Mouse (Mus musculus): ENCODE measurements around the gene Mreg.
"Not testable (repeated sequence)": the region's sequence is repeated elsewhere in the genome, so short reads cannot be mapped to it uniquely, and the experiment has no call there.

Mreg gene

DNA sequence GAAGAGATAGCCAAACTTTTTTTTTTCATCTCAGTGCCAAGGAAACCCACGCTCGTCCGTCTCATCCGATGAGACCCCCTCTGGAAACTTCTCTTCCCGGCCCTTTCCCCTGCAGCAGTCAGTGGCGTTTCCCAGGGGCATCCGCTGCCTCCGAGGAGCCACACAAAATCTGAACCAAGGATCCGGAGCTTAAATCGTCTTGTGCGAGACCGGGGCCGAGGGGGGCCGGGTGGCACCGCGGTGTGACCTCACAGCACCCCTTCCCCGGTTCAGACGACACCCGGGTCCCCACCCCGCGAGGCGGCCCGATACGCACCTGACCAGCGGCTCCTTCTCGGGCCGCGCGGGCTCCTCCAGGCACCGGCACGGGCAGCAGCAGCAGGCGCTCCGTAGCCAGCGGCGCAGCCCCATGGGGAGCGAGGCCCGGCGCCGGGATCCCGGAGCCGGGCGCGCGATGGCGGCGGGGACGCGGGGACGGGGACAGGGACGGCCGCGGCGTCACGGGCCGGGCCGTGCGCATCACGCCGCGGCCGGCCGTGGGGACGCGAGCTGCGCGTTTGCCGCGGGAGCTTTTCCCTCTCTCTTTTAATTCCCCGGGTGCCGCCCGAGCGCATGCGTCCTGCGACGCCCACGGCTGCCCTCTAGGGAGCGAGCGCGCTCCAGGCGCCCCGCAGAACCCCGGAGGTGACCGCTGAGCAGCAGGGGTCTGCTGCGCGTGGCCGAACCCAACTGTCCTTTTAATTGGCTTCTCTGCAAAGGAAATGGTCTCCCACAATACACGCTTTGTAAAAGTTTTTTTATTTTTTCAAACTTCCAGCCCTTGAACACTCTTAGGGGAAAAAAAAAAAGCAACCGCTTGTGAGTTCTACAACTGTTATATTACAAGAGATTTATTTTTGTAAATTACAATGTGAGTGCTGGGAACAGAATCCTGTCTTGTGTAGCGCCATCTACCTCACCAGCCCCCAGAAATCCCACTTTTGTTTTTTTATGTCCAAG lies at the start of gene Mreg:
Gene Mreg (minus strand): TSS at position 607 of the 999 bp plus-strand sequence.
- in situ Hi-C loops (cut with MboI; ENCODE audit: low pct_unique_long_range_greater_than_20kb in 1 of 2, low sequenced_read_pairs in 2 of 2, unreplicated experiment in 1 of 2), result no loop called here

DNA sequence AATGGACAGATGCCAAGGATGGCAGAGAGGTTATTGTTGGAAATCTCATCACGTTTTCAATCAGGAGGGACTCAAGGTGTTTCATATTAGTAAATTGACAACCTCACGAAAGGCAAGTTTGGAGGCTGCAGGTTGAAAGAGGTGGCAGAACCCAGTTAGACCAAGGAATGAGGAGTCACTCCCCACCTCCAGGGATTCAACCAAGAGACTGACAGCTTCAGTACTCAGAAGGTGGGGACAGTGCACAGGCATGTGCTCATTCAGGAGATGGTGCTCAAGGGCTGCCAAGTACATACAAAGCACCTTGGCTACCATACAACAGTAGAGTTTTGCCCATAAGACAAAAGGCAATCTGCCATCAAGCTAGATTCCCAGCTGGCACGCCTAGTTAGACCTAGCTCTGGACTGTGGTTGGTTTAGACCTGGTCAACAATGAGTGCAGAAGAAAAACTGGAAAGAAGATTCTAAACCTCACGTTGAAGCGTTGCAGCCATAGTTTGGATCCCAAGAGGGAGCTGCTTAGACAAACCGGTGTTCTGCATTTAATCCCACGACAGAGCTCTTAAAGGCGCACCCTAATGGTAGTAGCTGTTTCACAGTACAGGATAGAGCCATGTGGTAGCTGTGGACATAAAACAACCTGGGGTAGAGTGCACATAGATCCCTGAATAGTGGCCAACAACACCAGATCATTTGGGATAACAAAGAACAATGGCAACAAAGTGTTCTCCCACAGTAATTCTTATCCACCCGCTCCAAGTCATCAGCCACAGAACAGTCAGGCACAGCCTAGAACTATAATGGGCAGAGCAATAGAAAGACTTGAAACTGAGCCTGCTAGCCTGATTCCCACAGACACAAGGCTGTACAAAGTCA lies 44.5 kb upstream of the Mreg start:
- in situ Hi-C loops (cut with MboI; ENCODE audit: low pct_unique_long_range_greater_than_20kb in 1 of 2, low sequenced_read_pairs in 2 of 2, unreplicated experiment in 1 of 2), result no loop called here

GRCm38 (mm10) chr1:72255854-72256175 lies 43.7 kb upstream of the Mreg start:
- in situ Hi-C loops (cut with MboI; ENCODE audit: low pct_unique_long_range_greater_than_20kb in 1 of 2, low sequenced_read_pairs in 2 of 2, unreplicated experiment in 1 of 2), result no loop called here

DNA sequence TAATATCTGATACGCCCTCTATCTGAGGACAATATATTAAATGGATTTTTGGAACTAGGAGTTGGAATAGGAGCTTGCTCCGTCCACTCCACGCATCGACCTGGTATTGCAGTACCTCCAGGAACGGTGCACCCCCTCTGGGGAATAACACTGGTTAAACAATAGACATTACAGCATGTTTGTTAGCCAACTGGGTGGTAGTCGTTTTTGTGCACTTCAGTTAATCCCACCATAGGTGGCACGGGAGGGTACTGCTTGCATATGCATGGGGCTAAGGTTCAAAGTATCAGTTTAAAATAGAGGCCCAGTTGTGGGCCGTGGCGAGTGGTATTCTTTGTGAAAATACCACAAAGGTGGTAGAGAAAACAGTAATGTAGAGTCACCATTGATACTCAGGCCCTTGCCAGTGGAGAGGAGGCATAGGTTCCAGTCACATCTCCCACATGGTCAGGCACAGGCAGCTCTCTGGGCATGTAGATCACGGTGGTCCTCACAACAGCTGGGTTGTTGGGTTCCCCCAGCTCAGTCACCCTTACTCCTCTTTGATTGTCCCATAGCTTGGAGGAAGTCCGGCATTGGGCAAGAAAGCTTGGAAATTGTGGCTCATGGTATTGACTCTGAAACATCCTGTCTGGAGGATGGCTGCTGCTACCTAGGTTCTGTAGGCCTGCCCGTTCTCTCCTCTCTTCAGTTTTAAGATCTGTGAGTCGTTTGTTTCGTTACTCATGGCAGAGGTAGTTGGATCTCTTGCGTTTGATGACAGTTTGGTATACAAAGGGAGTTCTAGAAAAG lies 43.2 kb upstream of the Mreg start:
- in situ Hi-C loops (cut with MboI; ENCODE audit: low pct_unique_long_range_greater_than_20kb in 1 of 2, low sequenced_read_pairs in 2 of 2, unreplicated experiment in 1 of 2), result no loop called here

- in situ Hi-C loops (cut with MboI; ENCODE audit: low pct_unique_long_range_greater_than_20kb in 1 of 2, low sequenced_read_pairs in 2 of 2, unreplicated experiment in 1 of 2), result no loop called here
Observed at GRCm38 (mm10) chr1:72254545-72255061, 42.5 kb upstream of the Mreg start.

GRCm38 (mm10) chr1:72253881-72254491 lies 41.9 kb upstream of the Mreg start:
- in situ Hi-C loops (cut with MboI; ENCODE audit: low pct_unique_long_range_greater_than_20kb in 1 of 2, low sequenced_read_pairs in 2 of 2, unreplicated experiment in 1 of 2), result no loop called here

DNA sequence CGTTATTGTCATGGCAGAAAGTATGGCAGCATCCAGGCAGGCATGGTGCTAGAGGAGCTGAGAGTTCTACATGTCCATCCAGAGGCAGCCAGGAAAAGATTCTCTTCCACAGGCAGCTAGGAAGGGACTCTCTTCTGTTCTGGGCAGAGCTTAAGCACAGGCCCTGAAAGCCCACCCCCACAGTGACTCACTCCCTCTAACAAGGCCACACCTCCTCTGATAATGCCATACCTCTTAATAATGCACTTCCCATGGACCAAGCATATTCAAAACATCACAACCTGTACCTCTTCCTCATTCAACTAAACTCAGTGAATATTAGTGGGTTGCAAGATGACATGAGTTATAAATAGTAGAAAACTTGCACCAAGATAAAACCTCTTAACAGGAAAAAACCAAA lies 39.7 kb upstream of the Mreg start:
- in situ Hi-C loops (cut with MboI; ENCODE audit: low pct_unique_long_range_greater_than_20kb in 1 of 2, low sequenced_read_pairs in 2 of 2, unreplicated experiment in 1 of 2), result no loop called here

DNA sequence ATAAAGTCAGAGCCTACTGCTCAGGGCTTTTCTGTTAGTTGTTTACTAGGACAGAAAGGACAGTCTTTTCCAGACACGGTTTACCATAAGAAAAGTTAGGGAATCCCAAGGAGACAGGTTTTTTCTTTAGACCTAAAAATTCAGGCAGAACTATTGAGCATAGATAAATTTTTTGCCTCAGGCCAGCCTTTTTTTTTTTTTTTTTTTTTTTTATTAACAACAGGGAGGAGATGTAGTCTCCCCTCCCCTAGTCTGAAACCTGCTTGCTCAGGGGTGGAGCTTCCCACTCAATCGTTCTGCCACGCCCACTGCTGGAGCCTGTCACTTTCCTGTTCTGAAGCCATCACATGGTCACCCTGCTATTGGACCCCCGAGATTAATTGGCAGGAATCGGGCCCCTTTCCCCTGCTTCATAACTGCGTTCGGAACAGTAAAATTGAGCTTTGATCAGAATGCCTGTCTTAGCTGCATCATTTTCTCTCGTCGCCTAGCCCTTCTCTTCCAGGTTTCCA lies 36.2 kb upstream of the Mreg start:
- in situ Hi-C loops (cut with MboI; ENCODE audit: low pct_unique_long_range_greater_than_20kb in 1 of 2, low sequenced_read_pairs in 2 of 2, unreplicated experiment in 1 of 2), result not testable (repeated sequence)

DNA sequence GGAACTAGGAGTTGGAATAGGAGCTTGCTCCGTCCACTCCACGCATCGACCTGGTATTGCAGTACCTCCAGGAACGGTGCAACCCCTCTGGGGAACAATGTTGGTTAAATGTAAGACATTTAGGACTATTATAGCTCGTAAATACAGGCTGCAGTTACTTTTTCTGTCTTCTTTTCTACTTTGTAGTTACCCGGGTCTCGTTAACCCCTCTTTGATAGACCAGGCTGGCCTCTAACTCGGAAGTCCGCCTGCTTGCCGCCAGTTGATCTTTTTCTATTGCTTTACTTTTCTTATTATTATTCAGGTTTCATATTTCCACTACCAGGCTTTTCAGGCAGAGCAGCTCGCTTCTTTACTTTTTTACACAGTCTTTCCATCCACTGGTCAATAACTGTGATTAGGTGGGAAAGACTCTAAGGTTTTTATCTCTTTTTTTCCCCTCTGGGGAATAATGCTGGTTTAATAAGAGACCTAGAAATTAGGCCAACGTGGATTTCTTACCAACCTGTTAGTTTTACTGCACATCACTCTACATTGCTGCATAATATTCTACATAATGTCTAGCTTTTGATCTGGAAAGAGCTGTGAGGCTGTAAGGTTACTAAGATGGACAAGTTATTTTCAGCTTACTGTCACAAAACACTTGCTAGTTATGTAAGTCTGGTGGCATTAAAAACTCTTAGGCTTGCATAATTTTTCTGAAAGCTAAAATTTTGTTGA lies 32.4 kb upstream of the Mreg start:
- in situ Hi-C loops (cut with MboI; ENCODE audit: low pct_unique_long_range_greater_than_20kb in 1 of 2, low sequenced_read_pairs in 2 of 2, unreplicated experiment in 1 of 2), result no loop called here

DNA sequence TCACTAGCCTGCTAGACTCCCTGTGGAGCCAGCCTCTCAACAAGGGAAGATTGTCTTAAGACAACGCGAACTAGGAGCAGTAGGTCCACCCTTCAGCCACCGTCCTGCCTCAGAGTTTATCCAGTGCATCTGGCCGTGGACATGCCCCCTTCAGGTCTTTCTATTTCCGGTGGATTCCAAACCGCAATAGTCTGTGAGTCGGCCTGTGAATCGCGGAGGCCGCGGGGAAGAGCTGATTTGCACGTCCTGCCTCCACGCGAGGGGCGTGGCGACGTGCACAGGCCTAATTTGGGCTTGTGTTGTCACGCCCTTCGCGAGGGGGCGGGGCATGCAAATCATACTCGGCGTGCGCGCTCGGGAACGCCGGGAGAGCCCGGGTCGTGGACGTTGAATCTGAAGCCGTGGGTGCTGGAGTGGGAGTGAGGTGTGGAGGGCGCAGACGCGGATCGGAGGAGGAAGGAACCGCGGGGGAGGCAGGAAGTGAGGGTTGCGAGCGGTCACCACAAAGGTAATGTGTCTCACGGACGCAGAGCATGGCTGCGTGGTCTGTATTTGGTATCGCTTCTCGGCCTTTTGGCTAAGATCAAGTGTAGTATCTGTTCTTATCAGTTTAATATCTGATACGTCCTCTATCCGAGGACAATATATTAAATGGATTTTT lies 31.7 kb upstream of the Mreg start:
- in situ Hi-C loops (cut with MboI; ENCODE audit: low pct_unique_long_range_greater_than_20kb in 1 of 2, low sequenced_read_pairs in 2 of 2, unreplicated experiment in 1 of 2), result no loop called here

GRCm38 (mm10) chr1:72242581-72243143 lies 30.6 kb upstream of the Mreg start:
- in situ Hi-C loops (cut with MboI; ENCODE audit: low pct_unique_long_range_greater_than_20kb in 1 of 2, low sequenced_read_pairs in 2 of 2, unreplicated experiment in 1 of 2), result no loop called here

GRCm38 (mm10) chr1:72239113-72239512 lies 27.0 kb upstream of the Mreg start:
- in situ Hi-C loops (cut with MboI; ENCODE audit: low pct_unique_long_range_greater_than_20kb in 1 of 2, low sequenced_read_pairs in 2 of 2, unreplicated experiment in 1 of 2), result not testable (repeated sequence)

GRCm38 (mm10) chr1:72238016-72238580 lies 26.0 kb upstream of the Mreg start:
- in situ Hi-C loops (cut with MboI; ENCODE audit: low pct_unique_long_range_greater_than_20kb in 1 of 2, low sequenced_read_pairs in 2 of 2, unreplicated experiment in 1 of 2), result no loop called here

- in situ Hi-C loops (cut with MboI; ENCODE audit: low pct_unique_long_range_greater_than_20kb in 1 of 2, low sequenced_read_pairs in 2 of 2, unreplicated experiment in 1 of 2), result no loop called here
Observed at GRCm38 (mm10) chr1:72237007-72237775, 25.1 kb upstream of the Mreg start.

- in situ Hi-C loops (cut with MboI; ENCODE audit: low pct_unique_long_range_greater_than_20kb in 1 of 2, low sequenced_read_pairs in 2 of 2, unreplicated experiment in 1 of 2), result not testable (repeated sequence)
Observed at GRCm38 (mm10) chr1:72236363-72237006, 24.4 kb upstream of the Mreg start.
